Mouse (Mus musculus): ENCODE measurements at regions not wholly inside any gene's neighbourhood (a gene's known extent, or its start where the extent isn't known, plus 50 kb on each side); places are given as distances from the start of the nearest gene placed in this dataset.

GRCm38 (mm10) chr12:15723529-15723928 is 93.2 kb downstream of the Trib2 start:
- no peak for TF ChIP-seq CTCF (IDR thresholded peaks at IDR 0.05; ENCODE audit: low read depth)
- no peak for TF ChIP-seq EP300 (IDR thresholded peaks at IDR 0.05; ENCODE audit: low read depth)
